Mouse (Mus musculus) urinary bladder, postnatal 36 days (tissue): ENCODE results near the gene Mchr1.

Experiments
- DNase-seq, 2 experiments: peaks; one replicate each; pipeline ENCODE4 v3.0.0; 2022; ENCODE audit warnings: low spot score in 2 of 2, mixed read lengths in 1 of 2

Gene Mchr1

GRCm38 (mm10) chr15:81273361-81273760, 38.1 kb downstream of the Mchr1 start:
- DNase-seq = no peak

GRCm38 (mm10) chr15:81277928-81278327, 42.6 kb downstream of the Mchr1 start:
- DNase-seq = no peak

- no peak for DNase-seq
Observed at GRCm38 (mm10) chr15:81278699-81279098, 43.4 kb downstream of the Mchr1 start.

- DNase-seq = no peak
Observed at GRCm38 (mm10) chr15:81284121-81284734, 48.9 kb downstream of the Mchr1 start.
